Mouse (Mus musculus): ENCODE measurements around the gene Myom3. TPM values are rescaled to one million over a fixed set of nuclear protein-coding genes. Genes with fewer than 3 reads are reported as not detected.

Gene Myom3
- total RNA-seq, 2 experiments from 2014 or later: 58.1 to 76.7 TPM

GRCm38 (mm10) chr4:135855536-135856222 is 96.2 kb downstream of the Myom3 start, which contains the start of gene Srsf10:
Gene Srsf10 (plus strand): TSS chr4:135855747.
- peak; percentile 98 for DNase-seq

GRCm38 (mm10) chr4:135856223-135857091 is 96.9 kb downstream of the Myom3 start:
- peak; percentile 64 for DNase-seq

GRCm38 (mm10) chr4:135857597-135858186 is 98.2 kb downstream of the Myom3 start:
- DNase-seq: no peak

Other genes starting within 250 kb of the Myom3 start
- gene Grhl3, start 186.1 kb upstream of the Myom3 start, total RNA-seq (2021): under 1 TPM in 1 of 2 experiments, not detected in 1; 0.10 TPM
- under 1 TPM; 0.13 to 0.23 TPM for gene Ifnlr1, start 73.4 kb upstream of the Myom3 start, total RNA-seq (2021)
- under 1 TPM in 1 of 2 experiments, not detected in 1; 0.11 TPM for gene Il22ra1, start 31.5 kb upstream of the Myom3 start, total RNA-seq (2021)
- 10 to 100 TPM; 22.6 to 25.2 TPM for gene Srsf10, start 96.0 kb downstream of the Myom3 start, total RNA-seq (2021)
- gene Pnrc2, start 114.1 kb downstream of the Myom3 start, total RNA-seq (2021): 10 to 100 TPM; 25.7 to 36.4 TPM
- gene Cnr2, start 135.7 kb downstream of the Myom3 start, total RNA-seq (2021): under 1 TPM; 0.08 to 0.10 TPM
- 10 to 100 TPM; 18.9 to 21.7 TPM for gene Fuca1, start 161.0 kb downstream of the Myom3 start, total RNA-seq (2021)
- 10 to 100 TPM; 41.5 to 42.3 TPM for gene Hmgcl, start 186.7 kb downstream of the Myom3 start, total RNA-seq (2021)
- 1 to 10 TPM in 1 of 2 experiments, under 1 TPM in 1; 0.72 to 1.5 TPM for gene Gale, start 204.0 kb downstream of the Myom3 start, total RNA-seq (2021)
- gene Lypla2, start 212.9 kb downstream of the Myom3 start, total RNA-seq (2021): 10 to 100 TPM; 25.3 to 30.7 TPM
- 10 to 100 TPM; 22.0 to 22.6 TPM for gene Pithd1, start 227.5 kb downstream of the Myom3 start, total RNA-seq (2021)

Data from gastrocnemius, postnatal 25 days (tissue).